Mouse (Mus musculus): ENCODE measurements around the gene Aspscr1.

GRCm38 (mm10) chr11:120660301-120661075 is 12.3 kb upstream of the Aspscr1 start:
- TF ChIP-seq CTCF (IDR thresholded peaks at IDR 0.05; ENCODE audit: borderline replicate concordance, control insufficient read depth, extremely low read depth, insufficient read depth, low read length, poor library complexity) = no peak
- no peak for TF ChIP-seq POLR2A (IDR thresholded peaks at IDR 0.05; ENCODE audit: control insufficient read depth, extremely low read depth, insufficient read depth, low read length, poor library complexity)

Data from thymus, adult 2 months (tissue).